Mouse (Mus musculus) erythroblast, embryonic 14.5 days (primary cell): Measurements from ENCODE around the gene Trhde.

Experiments
- GATA1 ChIP-seq: IDR thresholded peaks from 2 replicates; pipeline ENCODE4 v1.6.1; 2012; ENCODE audit warnings: low read length, inconsistent platforms, mixed read lengths
- TAL1 ChIP-seq: IDR thresholded peaks from 3 replicates; pipeline ENCODE4 v1.6.1; 2012; ENCODE audit warnings: low read length, inconsistent platforms, mixed read lengths

GRCm38 (mm10) chr10:114735678-114736077 lies 66.4 kb downstream of the Trhde start:
- TF ChIP-seq TAL1 (no peak), GATA1 (no peak)
